Comparison of ENCODE assay signal across 14 mouse cellular contexts in genomic region chr12:103368326-103368669, GRCm38 (mm10). TPM values are rescaled to one million over a fixed set of nuclear protein-coding genes. Genes with fewer than 3 reads are reported as not detected.
DNase-seq lines count a peak whose midpoint lies in the region; ATAC-seq and TF ChIP-seq lines count a peak whose summit lies in the region.
"Had no signal": no experiment of that assay in that cellular context is flagged by ENCODE, and none has a peak within 500 bp of the region (broad histone marks: within the 10 kb centered on the region; RNA-seq: fewer than 3 reads in every experiment).

No protein-coding gene starts in this region.

- TF ChIP-seq CTCF in testis, adult 2 months (IDR thresholded peaks at IDR 0.05; ENCODE audit: control insufficient read depth, insufficient read depth, insufficient replicate concordance, low read depth, low read length), result no peak
- TF ChIP-seq CTCF in stomach, postnatal 0 days (IDR thresholded peaks at IDR 0.05; ENCODE audit: low read depth), result no peak

- no peak for TF ChIP-seq POLR2A in testis, adult 2 months (IDR thresholded peaks at IDR 0.05; ENCODE audit: control insufficient read depth, low read depth, low read length)

- H3K27ac ChIP-seq in heart, embryonic 13.5 days (replicated peaks), result no peak overlapping the region
- H3K27ac ChIP-seq in testis, adult 2 months (ENCODE audit: control insufficient read depth, insufficient read depth, low read depth, low read length), result no peak overlapping the region
- H3K27ac ChIP-seq in limb, embryonic 15.5 days, result no peak overlapping the region
- no peak overlapping the region for H3K27ac ChIP-seq in stomach, postnatal 0 days (replicated peaks)
- H3K27ac ChIP-seq: layer of hippocampus, adult 2 months; lung, embryonic 15.5 days had no signal

- H3K9ac ChIP-seq in heart, embryonic 13.5 days, result no peak overlapping the region; the same call in 1 of the 2 replicates
- no peak overlapping the region for H3K9ac ChIP-seq in limb, embryonic 15.5 days
- no peak overlapping the region for H3K9ac ChIP-seq in stomach, postnatal 0 days (ENCODE audit: low read length)
- H3K9ac ChIP-seq: lung, embryonic 15.5 days had no signal

- no peak overlapping the region for H3K4me3 ChIP-seq in heart, embryonic 13.5 days
- peak overlapping the region; percentile 23; the same call in 1 of the 2 replicates for H3K4me3 ChIP-seq in testis, adult 2 months (ENCODE audit: control insufficient read depth, low read depth, low read length)
- H3K4me3 ChIP-seq in limb, embryonic 15.5 days, result no peak overlapping the region
- no peak overlapping the region for H3K4me3 ChIP-seq in stomach, postnatal 0 days (ENCODE audit: low read depth, low read length)
- H3K4me3 ChIP-seq: layer of hippocampus, adult 2 months; lung, embryonic 15.5 days had no signal

- no peaks in the 10 kb centered on the region for H3K9me3 ChIP-seq in heart, embryonic 13.5 days
- no peaks in the 10 kb centered on the region for H3K9me3 ChIP-seq in limb, embryonic 15.5 days
- no peaks in the 10 kb centered on the region for H3K9me3 ChIP-seq in stomach, postnatal 0 days (ENCODE audit: control insufficient read depth, low read length)
- H3K9me3 ChIP-seq: lung, embryonic 15.5 days had no signal

- H3K27me3 ChIP-seq in heart, embryonic 13.5 days (replicated peaks), result peaks cover 13% of the 10 kb centered on the region
- H3K27me3 ChIP-seq in testis, adult 2 months (ENCODE audit: control insufficient read depth, insufficient read depth, low read length), result no peaks in the 10 kb centered on the region
- H3K27me3 ChIP-seq in limb, embryonic 15.5 days, result no peaks in the 10 kb centered on the region
- H3K27me3 ChIP-seq in stomach, postnatal 0 days (ENCODE audit: control insufficient read depth, insufficient read depth, low read length), result no peaks in the 10 kb centered on the region

- H3K4me2 ChIP-seq in heart, embryonic 13.5 days, result peak overlapping the region; percentile 36
- H3K4me2 ChIP-seq in limb, embryonic 15.5 days, result peak overlapping the region; percentile 31
- peak overlapping the region; percentile 19; the same call in 1 of the 2 replicates for H3K4me2 ChIP-seq in stomach, postnatal 0 days (replicated peaks; ENCODE audit: low read depth)
- H3K4me2 ChIP-seq: lung, embryonic 15.5 days had no signal

- H3K4me1 ChIP-seq in heart, embryonic 13.5 days, result peaks cover 7% of the 10 kb centered on the region; the same call in 1 of the 2 replicates
- H3K4me1 ChIP-seq in testis, adult 2 months (ENCODE audit: control insufficient read depth, insufficient read depth, low read length), result peaks cover 18% of the 10 kb centered on the region
- H3K4me1 ChIP-seq in limb, embryonic 15.5 days, result no peaks in the 10 kb centered on the region
- H3K4me1 ChIP-seq in stomach, postnatal 0 days (replicated peaks; ENCODE audit: control insufficient read depth, insufficient read depth), result no peaks in the 10 kb centered on the region
- H3K4me1 ChIP-seq: lung, embryonic 15.5 days had no signal

- H3K36me3 ChIP-seq in heart, embryonic 13.5 days, result no peaks in the 10 kb centered on the region
- no peaks in the 10 kb centered on the region for H3K36me3 ChIP-seq in testis, adult 2 months (ENCODE audit: control insufficient read depth, insufficient read depth, low read length)
- no peaks in the 10 kb centered on the region for H3K36me3 ChIP-seq in limb, embryonic 15.5 days
- no peaks in the 10 kb centered on the region for H3K36me3 ChIP-seq in stomach, postnatal 0 days (ENCODE audit: control insufficient read depth, insufficient read depth, low read length)
- H3K36me3 ChIP-seq: lung, embryonic 15.5 days had no signal

- no peak for TF ChIP-seq EP300 in stomach, postnatal 0 days (optimal IDR thresholded peaks at IDR 0.05)

- 65% methylated on average over 7 of the region's 7 CpGs for WGBS in heart, embryonic 13.5 days
- 74% methylated on average over 7 of the region's 7 CpGs for WGBS in limb, embryonic 15.5 days
- 69% methylated on average over 7 of the region's 7 CpGs for WGBS in stomach, postnatal 0 days

- no peak for DNase-seq in heart, adult 18-20 months
- DNase-seq in testis, postnatal 10 days (ENCODE audit: low spot score), result no peak
- no peak for DNase-seq in stomach, postnatal 0 days (ENCODE audit: low spot score)
- DNase-seq in lung, postnatal 14 days, result no peak
- no peak for DNase-seq in ovary, postnatal 10 days (ENCODE audit: low spot score)

- no peak for ATAC-seq in heart, embryonic 13.5 days (ENCODE audit: extremely low read depth, insufficient number of reproducible peaks, low FRiP score, low TSS enrichment)
- ATAC-seq in limb, embryonic 15.5 days (ENCODE audit: insufficient number of reproducible peaks, low FRiP score, low TSS enrichment, low read depth), result no peak
- peak; percentile 45; the same call in 1 of the 2 replicates for ATAC-seq in stomach, postnatal 0 days (ENCODE audit: low FRiP score, low TSS enrichment)

RNA-seq across cellular contexts. Expression of gene Asb2, which starts 12.5 kb away (rescaled TPM):
- polyA plus RNA-seq in heart, embryonic 13.5 days (2015; fragmentation: Nextera tagmentation; extraction: Ambion mirVana), result 164 and 183 TPM in 2 replicates
- total RNA-seq in heart, adult 18-20 months (2021), result 100 to 1,000 TPM; 561 to 602 TPM
- 3.6 and 5.1 TPM in 2 replicates for polyA plus RNA-seq in testis, adult 2 months (2012; rRNA removed)
- 5.9 and 18.6 TPM in 2 replicates for polyA plus RNA-seq in limb, embryonic 15.5 days (2015; fragmentation: Nextera tagmentation; extraction: Ambion mirVana)
- 17.4 and 20.2 TPM in 2 replicates for polyA plus RNA-seq in stomach, postnatal 0 days (2015; fragmentation: Nextera tagmentation; extraction: Ambion mirVana)
- total RNA-seq: common myeloid progenitor, adult 5-6 weeks had no signal

RNA-seq across cellular contexts. Expression of gene Otub2, which starts 20.2 kb away (rescaled TPM):
- polyA plus RNA-seq in heart, embryonic 13.5 days (2015; fragmentation: Nextera tagmentation; extraction: Ambion mirVana), result 13.8 and 15.8 TPM in 2 replicates
- 1 to 10 TPM; 3.4 to 3.9 TPM for total RNA-seq in heart, adult 18-20 months (2021)
- polyA plus RNA-seq in testis, adult 2 months (2012; rRNA removed), result 261 and 268 TPM in 2 replicates
- polyA plus RNA-seq in limb, embryonic 15.5 days (2015; fragmentation: Nextera tagmentation; extraction: Ambion mirVana), result 9.8 and 10.8 TPM in 2 replicates
- polyA plus RNA-seq in stomach, postnatal 0 days (2015; fragmentation: Nextera tagmentation; extraction: Ambion mirVana), result 18.8 and 20.1 TPM in 2 replicates

RNA-seq across cellular contexts. Expression of gene 9330161L09Rik, which starts 39.3 kb away (rescaled TPM):
- polyA plus RNA-seq in heart, embryonic 13.5 days (2015; fragmentation: Nextera tagmentation; extraction: Ambion mirVana), result 0.39 and 0.60 TPM in 2 replicates
- total RNA-seq in heart, adult 18-20 months (2021), result 1 to 10 TPM; 1.2 to 1.6 TPM
- 0.28 and 0.52 TPM in 2 replicates for polyA plus RNA-seq in testis, adult 2 months (2012; rRNA removed)
- 0.29 and 0.30 TPM in 2 replicates for polyA plus RNA-seq in limb, embryonic 15.5 days (2015; fragmentation: Nextera tagmentation; extraction: Ambion mirVana)
- polyA plus RNA-seq in stomach, postnatal 0 days (2015; fragmentation: Nextera tagmentation; extraction: Ambion mirVana), result 0.18 and 0.27 TPM in 2 replicates
- polyA plus RNA-seq: lung, embryonic 15.5 days had no signal

RNA-seq across cellular contexts. Expression of gene Ddx24, which starts 57.3 kb away (rescaled TPM):
- polyA plus RNA-seq in heart, embryonic 13.5 days (2015; fragmentation: Nextera tagmentation; extraction: Ambion mirVana), result 77.4 and 78.3 TPM in 2 replicates
- 10 to 100 TPM; 88.3 to 91.5 TPM for total RNA-seq in heart, adult 18-20 months (2021)
- 47.3 and 49.4 TPM in 2 replicates for polyA plus RNA-seq in testis, adult 2 months (2012; rRNA removed)
- polyA plus RNA-seq in limb, embryonic 15.5 days (2015; fragmentation: Nextera tagmentation; extraction: Ambion mirVana), result 91.4 and 94.7 TPM in 2 replicates
- polyA plus RNA-seq in stomach, postnatal 0 days (2015; fragmentation: Nextera tagmentation; extraction: Ambion mirVana), result 68.8 and 84.8 TPM in 2 replicates

RNA-seq across cellular contexts. Expression of gene Fam181a, which starts 57.5 kb away (rescaled TPM):
- not detected in 2 replicates for polyA plus RNA-seq in heart, embryonic 13.5 days (2015; fragmentation: Nextera tagmentation; extraction: Ambion mirVana)
- not detected for total RNA-seq in heart, adult 18-20 months (2021)
- polyA plus RNA-seq in testis, adult 2 months (2012; rRNA removed), result 98.9 and 105 TPM in 2 replicates
- polyA plus RNA-seq in limb, embryonic 15.5 days (2015; fragmentation: Nextera tagmentation; extraction: Ambion mirVana), result not detected in 2 replicates
- polyA plus RNA-seq in stomach, postnatal 0 days (2015; fragmentation: Nextera tagmentation; extraction: Ambion mirVana), result not detected in 2 replicates
- total RNA-seq: common myeloid progenitor, adult 5-6 weeks; gastrocnemius, postnatal 14 days had no signal
- polyA plus RNA-seq: lung, embryonic 15.5 days; small intestine, adult 2 months; urinary bladder, adult 2 months had no signal

Comparison
In these comparisons a context has a peak if more than half of its experiments do, and no peak if none do; other contexts are left out.
1. RNA of gene Otub2, which starts 20.2 kb away (polyA plus RNA-seq): 261 to 268 TPM in testis, adult 2 months; 18.8 to 20.1 TPM in stomach, postnatal 0 days, 13.8 to 15.8 TPM in heart, embryonic 13.5 days and 9.8 to 10.8 TPM in limb, embryonic 15.5 days; every median in the first group is over 10 times any median in the second.
2. Peak in every context shown above with its lines, with median percentiles within 50 percentile points of each other: H3K4me2 ChIP-seq.